Mouse (Mus musculus): ENCODE data around the gene Ubxn10. TPM values are rescaled to one million over a fixed set of nuclear protein-coding genes. Genes with fewer than 3 reads are reported as not detected.

Ubxn10 gene
- polyA plus RNA-seq, 1 experiment from 2014 or later: 1.0 TPM

- Histone ChIP-seq H3K4me2 (no peak overlapping the region), H3K27ac (no peak overlapping the region), H3K9ac (replicated peaks) (no peak overlapping the region), H3K4me3 (replicated peaks) (no peak overlapping the region), H3K9me3 (no peaks in the 10 kb centered on the region), H3K27me3 (peaks cover 4% of the 10 kb centered on the region), H3K36me3 (no peaks in the 10 kb centered on the region), H3K4me1 (replicated peaks) (0 out of 2 replicates have a peak, but pooled peaks cover 3% of the 10 kb centered on the region)
- WGBS: 73% methylated on average over 2 of the region's 2 CpGs
- ATAC-seq (ENCODE audit: insufficient number of reproducible peaks, insufficient read depth, low FRiP score, low TSS enrichment, low read depth): no peak
Observed at GRCm38 (mm10) chr4:138702031-138702430, 34.9 kb downstream of the Ubxn10 start.

- Histone ChIP-seq H3K4me2 (no peak overlapping the region), H3K27ac (no peak overlapping the region), H3K9ac (replicated peaks) (no peak overlapping the region), H3K27me3 (peaks cover 14% of the 10 kb centered on the region), H3K9me3 (no peaks in the 10 kb centered on the region), H3K4me1 (replicated peaks) (0 out of 2 replicates have a peak, but pooled peaks cover 3% of the 10 kb centered on the region), H3K4me3 (replicated peaks) (no peak overlapping the region), H3K36me3 (no peaks in the 10 kb centered on the region)
- no peak for ATAC-seq (ENCODE audit: insufficient number of reproducible peaks, insufficient read depth, low FRiP score, low TSS enrichment, low read depth)
- WGBS: 67% methylated on average over 8 of the region's 8 CpGs
Observed at GRCm38 (mm10) chr4:138701111-138701510, 35.9 kb downstream of the Ubxn10 start.

GRCm38 (mm10) chr4:138700184-138700982 lies 36.6 kb downstream of the Ubxn10 start:
- Histone ChIP-seq H3K36me3 (no peaks in the 10 kb centered on the region), H3K4me3 (replicated peaks) (no peak overlapping the region), H3K9ac (replicated peaks) (no peak overlapping the region), H3K27me3 (peaks cover 16% of the 10 kb centered on the region), H3K27ac (no peak overlapping the region), H3K4me1 (replicated peaks) (0 out of 2 replicates have a peak, but pooled peaks cover 3% of the 10 kb centered on the region), H3K9me3 (no peaks in the 10 kb centered on the region), H3K4me2 (no peak overlapping the region)
- WGBS: 28% methylated on average over 15 of the region's 15 CpGs
- ATAC-seq (ENCODE audit: insufficient number of reproducible peaks, insufficient read depth, low FRiP score, low TSS enrichment, low read depth): no peak; the same call in 1 of the 2 replicates

- Histone ChIP-seq H3K4me3 (replicated peaks) (no peak overlapping the region), H3K36me3 (no peaks in the 10 kb centered on the region), H3K4me2 (no peak overlapping the region), H3K27me3 (peaks cover 33% of the 10 kb centered on the region), H3K4me1 (replicated peaks) (no peaks in the 10 kb centered on the region), H3K9ac (replicated peaks) (no peak overlapping the region), H3K9me3 (no peaks in the 10 kb centered on the region), H3K27ac (no peak overlapping the region)
- ATAC-seq (ENCODE audit: insufficient number of reproducible peaks, insufficient read depth, low FRiP score, low TSS enrichment, low read depth): no peak
- WGBS: 57% methylated on average over 2 of the region's 2 CpGs
Observed at GRCm38 (mm10) chr4:138698296-138698695, 38.7 kb downstream of the Ubxn10 start.

- ATAC-seq (ENCODE audit: insufficient number of reproducible peaks, insufficient read depth, low FRiP score, low TSS enrichment, low read depth): no peak
- WGBS: 45% methylated on average over 9 of the region's 10 CpGs
- Histone ChIP-seq H3K27ac (no peak overlapping the region), H3K4me2 (no peak overlapping the region), H3K4me3 (replicated peaks) (no peak overlapping the region), H3K9me3 (no peaks in the 10 kb centered on the region), H3K27me3 (peaks cover 43% of the 10 kb centered on the region), H3K4me1 (replicated peaks) (no peaks in the 10 kb centered on the region), H3K36me3 (no peaks in the 10 kb centered on the region), H3K9ac (replicated peaks) (no peak overlapping the region)
Observed at GRCm38 (mm10) chr4:138697166-138697860, 39.7 kb downstream of the Ubxn10 start.

- Histone ChIP-seq H3K27me3 (peaks cover 49% of the 10 kb centered on the region), H3K4me3 (replicated peaks) (no peak overlapping the region)
Observed at GRCm38 (mm10) chr4:138696720-138697119, 40.2 kb downstream of the Ubxn10 start.

GRCm38 (mm10) chr4:138693043-138693692 lies 43.8 kb downstream of the Ubxn10 start:
- Histone ChIP-seq H3K36me3 (no peaks in the 10 kb centered on the region), H3K27me3 (peaks cover 84% of the 10 kb centered on the region), H3K9ac (replicated peaks) (no peak overlapping the region), H3K4me1 (replicated peaks) (no peaks in the 10 kb centered on the region), H3K4me3 (replicated peaks) (no peak overlapping the region), H3K4me2 (no peak overlapping the region), H3K9me3 (no peaks in the 10 kb centered on the region), H3K27ac (no peak overlapping the region)
- 58% methylated on average over 12 of the region's 12 CpGs for WGBS
- no peak for ATAC-seq (ENCODE audit: insufficient number of reproducible peaks, insufficient read depth, low FRiP score, low TSS enrichment, low read depth)

More at GRCm38 (mm10) chr4:138696720-138697119, 40.2 kb downstream of the Ubxn10 start:
- H3K9me3 ChIP-seq: no peaks in the 10 kb centered on the region
- H3K4me2 ChIP-seq: no peak overlapping the region
- no peak for ATAC-seq (ENCODE audit: insufficient number of reproducible peaks, insufficient read depth, low FRiP score, low TSS enrichment, low read depth)
- WGBS: 16% methylated on average over 7 of the region's 7 CpGs
- no peaks in the 10 kb centered on the region for H3K36me3 ChIP-seq
- no peaks in the 10 kb centered on the region for H3K4me1 ChIP-seq (replicated peaks)
- H3K27ac ChIP-seq: no peak overlapping the region
- no peak overlapping the region for H3K9ac ChIP-seq (replicated peaks)

- H3K4me3 ChIP-seq (replicated peaks): no peak overlapping the region
- no peak overlapping the region for H3K4me2 ChIP-seq
- no peaks in the 10 kb centered on the region for H3K9me3 ChIP-seq
- WGBS: 8% methylated on average over 19 of the region's 19 CpGs
- no peaks in the 10 kb centered on the region for H3K36me3 ChIP-seq
- H3K4me1 ChIP-seq (replicated peaks): no peaks in the 10 kb centered on the region
- H3K27me3 ChIP-seq: peaks cover 83% of the 10 kb centered on the region
- no peak for ATAC-seq (ENCODE audit: insufficient number of reproducible peaks, insufficient read depth, low FRiP score, low TSS enrichment, low read depth)
- no peak overlapping the region for H3K9ac ChIP-seq (replicated peaks)
- no peak overlapping the region for H3K27ac ChIP-seq
Observed at GRCm38 (mm10) chr4:138691443-138692181, 45.4 kb downstream of the Ubxn10 start.

GRCm38 (mm10) chr4:138690561-138690960 lies 46.4 kb downstream of the Ubxn10 start:
- no peak overlapping the region for H3K4me3 ChIP-seq (replicated peaks)
- H3K4me1 ChIP-seq (replicated peaks): no peaks in the 10 kb centered on the region
- no peak overlapping the region for H3K9ac ChIP-seq (replicated peaks)
- H3K27me3 ChIP-seq: peaks cover 84% of the 10 kb centered on the region
- H3K36me3 ChIP-seq: no peaks in the 10 kb centered on the region
- no peak for ATAC-seq (ENCODE audit: insufficient number of reproducible peaks, insufficient read depth, low FRiP score, low TSS enrichment, low read depth)
- H3K27ac ChIP-seq: no peak overlapping the region
- no peaks in the 10 kb centered on the region for H3K9me3 ChIP-seq
- no peak overlapping the region for H3K4me2 ChIP-seq
- 0% methylated on average over 4 of the region's 4 CpGs for WGBS

- Histone ChIP-seq H3K4me3 (replicated peaks) (no peak overlapping the region), H3K27ac (no peak overlapping the region), H3K4me1 (replicated peaks) (no peaks in the 10 kb centered on the region), H3K4me2 (no peak overlapping the region), H3K36me3 (no peaks in the 10 kb centered on the region), H3K27me3 (peaks cover 80% of the 10 kb centered on the region), H3K9me3 (no peaks in the 10 kb centered on the region), H3K9ac (replicated peaks) (no peak overlapping the region)
- WGBS: 12% methylated on average over 3 of the region's 3 CpGs
- no peak for ATAC-seq (ENCODE audit: insufficient number of reproducible peaks, insufficient read depth, low FRiP score, low TSS enrichment, low read depth)
Observed at GRCm38 (mm10) chr4:138689094-138689512, 47.9 kb downstream of the Ubxn10 start.

Data from limb, embryonic 12.5 days (tissue).